ENCODE assay signal across 8 mouse cellular contexts in the genomic region with DNA sequence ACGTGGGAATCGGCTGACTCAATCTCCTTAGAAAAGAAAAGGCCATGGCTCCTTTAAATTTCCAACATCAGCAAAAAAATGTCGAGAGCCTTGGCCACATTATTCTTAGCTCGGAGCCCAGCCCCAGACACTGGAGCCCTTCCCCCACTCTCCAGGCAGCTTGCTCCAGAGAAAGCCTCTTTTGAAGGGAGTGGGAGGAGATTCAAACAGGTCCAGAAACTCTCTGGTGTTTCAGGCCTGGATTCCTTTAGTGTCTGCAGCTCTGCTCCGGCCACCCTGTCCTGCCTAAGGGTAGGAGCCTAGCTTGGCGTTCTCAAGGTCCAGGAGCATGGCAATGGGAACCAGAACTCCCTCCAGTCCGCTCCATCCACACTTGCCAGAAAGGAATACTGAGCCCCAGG. TPM values are rescaled to one million over a fixed set of nuclear protein-coding genes. Genes with fewer than 3 reads are reported as not detected.
DNase-seq lines count a peak whose midpoint lies in the region; ATAC-seq and TF ChIP-seq lines count a peak whose summit lies in the region.

No protein-coding gene starts in this region.

- H3K4me1 ChIP-seq in heart, embryonic 10.5 days: peaks cover 68% of the 10 kb centered on the region
- peaks cover 66% of the 10 kb centered on the region for H3K4me1 ChIP-seq in limb, embryonic 13.5 days
- H3K4me1 ChIP-seq in midbrain, postnatal 0 days (ENCODE audit: insufficient read depth, low read length): peaks cover 27% of the 10 kb centered on the region

- no peaks in the 10 kb centered on the region for H3K9me3 ChIP-seq in heart, embryonic 10.5 days
- no peaks in the 10 kb centered on the region for H3K9me3 ChIP-seq in limb, embryonic 13.5 days
- no peaks in the 10 kb centered on the region for H3K9me3 ChIP-seq in midbrain, postnatal 0 days (ENCODE audit: low read length)

- TF ChIP-seq CTCF in midbrain, postnatal 0 days (IDR thresholded peaks at IDR 0.05): no peak

- H3K9ac ChIP-seq in limb, embryonic 13.5 days: peak overlapping the region; percentile 62; the same call in 1 of the 2 replicates
- 0 out of 2 replicates have a peak overlapping the region, but pooled peaks have one; percentile 37 for H3K9ac ChIP-seq in midbrain, postnatal 0 days (replicated peaks; ENCODE audit: low read length, poor library complexity, severe bottlenecking)

- H3K27me3 ChIP-seq in heart, embryonic 10.5 days (ENCODE audit: insufficient read depth, poor library complexity, severe bottlenecking): no peaks in the 10 kb centered on the region
- no peaks in the 10 kb centered on the region for H3K27me3 ChIP-seq in limb, embryonic 13.5 days
- no peaks in the 10 kb centered on the region for H3K27me3 ChIP-seq in midbrain, postnatal 0 days (ENCODE audit: insufficient read depth, low read length)

- H3K4me2 ChIP-seq in limb, embryonic 13.5 days (replicated peaks): peak overlapping the region; percentile 60
- peak overlapping the region; percentile 15; the same call in 1 of the 2 replicates for H3K4me2 ChIP-seq in midbrain, postnatal 0 days (ENCODE audit: low read depth, low read length, poor library complexity, severe bottlenecking)

- peak overlapping the region; percentile 46 for H3K4me3 ChIP-seq in heart, embryonic 10.5 days
- H3K4me3 ChIP-seq in limb, embryonic 13.5 days: peak overlapping the region; percentile 16
- no peak overlapping the region for H3K4me3 ChIP-seq in midbrain, postnatal 0 days (ENCODE audit: low read depth, low read length)

- H3K27ac ChIP-seq in heart, embryonic 10.5 days: peak overlapping the region; percentile 95
- peak overlapping the region; percentile 99 for H3K27ac ChIP-seq in limb, embryonic 13.5 days
- H3K27ac ChIP-seq in midbrain, postnatal 0 days (ENCODE audit: low read depth, low read length): peak overlapping the region; percentile 63

- H3K36me3 ChIP-seq in heart, embryonic 10.5 days: peaks cover 6% of the 10 kb centered on the region
- peaks cover under 1% of the 10 kb centered on the region; the same call in 1 of the 2 replicates for H3K36me3 ChIP-seq in limb, embryonic 13.5 days
- H3K36me3 ChIP-seq in midbrain, postnatal 0 days (ENCODE audit: insufficient read depth, low read length): no peaks in the 10 kb centered on the region

- 9% methylated on average over 7 of the region's 7 CpGs for WGBS in heart, embryonic 10.5 days
- WGBS in limb, embryonic 13.5 days: 2% methylated on average over 7 of the region's 7 CpGs
- 11% methylated on average over 7 of the region's 7 CpGs for WGBS in midbrain, postnatal 0 days

- ATAC-seq in limb, embryonic 13.5 days (ENCODE audit: low FRiP score, low read depth): peak; percentile 18; the same call in 1 of the 2 replicates
- ATAC-seq in midbrain, postnatal 0 days (ENCODE audit: low FRiP score): no peak

- DNase-seq in adrenal gland, postnatal 10 days: peak; percentile 87
- peak; percentile 90 for DNase-seq in fibroblast of lung, adult 2 months (ENCODE audit: low read depth)
- DNase-seq in heart, embryonic 10.5 days (ENCODE audit: low spot score): peak; percentile 93
- DNase-seq in kidney, adult 9 months: peak; percentile 78
- peak; percentile 86 for DNase-seq in midbrain, postnatal 0 days (ENCODE audit: low spot score)
- DNase-seq in testis, postnatal 14 days (ENCODE audit: low spot score): peak; percentile 67
- no peak for DNase-seq in spleen, postnatal 14 days (ENCODE audit: low spot score in 2 of 2)

RNA-seq across cellular contexts. Expression of gene Serpinh1, which starts 2.7 kb away (rescaled TPM):
- 100 to 1,000 TPM; 331 to 363 TPM for total RNA-seq in adrenal gland, postnatal 10 days (2021)
- polyA plus RNA-seq in heart, embryonic 10.5 days (2016; fragmentation: Nextera tagmentation; extraction: Ambion mirVana): 1,580 and 1,787 TPM in 2 replicates
- 1,782 and 1,939 TPM in 2 replicates for polyA plus RNA-seq in limb, embryonic 13.5 days (2015; fragmentation: Nextera tagmentation; extraction: Ambion mirVana)
- total RNA-seq in midbrain, postnatal 0 days (2014; rRNA removed): 151 and 160 TPM in 2 replicates
- 114 and 125 TPM in 2 replicates for polyA plus RNA-seq in midbrain, postnatal 0 days (2015; fragmentation: Nextera tagmentation; extraction: Ambion mirVana)

RNA-seq across cellular contexts. Expression of gene Gdpd5, which starts 25.5 kb away (rescaled TPM):
- 10 to 100 TPM; 11.5 to 16.6 TPM for total RNA-seq in adrenal gland, postnatal 10 days (2021)
- polyA plus RNA-seq in heart, embryonic 10.5 days (2016; fragmentation: Nextera tagmentation; extraction: Ambion mirVana): 24.2 and 31.6 TPM in 2 replicates
- 14.0 and 14.5 TPM in 2 replicates for polyA plus RNA-seq in limb, embryonic 13.5 days (2015; fragmentation: Nextera tagmentation; extraction: Ambion mirVana)
- total RNA-seq in midbrain, postnatal 0 days (2014; rRNA removed): 41.0 and 44.6 TPM in 2 replicates
- polyA plus RNA-seq in midbrain, postnatal 0 days (2015; fragmentation: Nextera tagmentation; extraction: Ambion mirVana): 25.9 and 26.0 TPM in 2 replicates

Comparison
In these comparisons a context has a peak if more than half of its experiments do, and no peak if none do; other contexts are left out.
1. DNase-seq: peak in adrenal gland, postnatal 10 days (single experiment), fibroblast of lung, adult 2 months (single experiment), heart, embryonic 10.5 days (single experiment), kidney, adult 9 months (single experiment), midbrain, postnatal 0 days (single experiment) and testis, postnatal 14 days (single experiment); none in spleen, postnatal 14 days (0 of 2).
2. RNA of gene Serpinh1, which starts 2.7 kb away (polyA plus RNA-seq): 1,782 to 1,939 TPM in limb, embryonic 13.5 days and 1,580 to 1,787 TPM in heart, embryonic 10.5 days; 114 to 125 TPM in midbrain, postnatal 0 days; every median in the first group is over 10 times any median in the second.
3. Peak in every context shown above with its lines, with median percentiles within 50 percentile points of each other: H3K27ac ChIP-seq.